34 mouse cellular contexts compared by ENCODE assay signal in the genomic region with DNA sequence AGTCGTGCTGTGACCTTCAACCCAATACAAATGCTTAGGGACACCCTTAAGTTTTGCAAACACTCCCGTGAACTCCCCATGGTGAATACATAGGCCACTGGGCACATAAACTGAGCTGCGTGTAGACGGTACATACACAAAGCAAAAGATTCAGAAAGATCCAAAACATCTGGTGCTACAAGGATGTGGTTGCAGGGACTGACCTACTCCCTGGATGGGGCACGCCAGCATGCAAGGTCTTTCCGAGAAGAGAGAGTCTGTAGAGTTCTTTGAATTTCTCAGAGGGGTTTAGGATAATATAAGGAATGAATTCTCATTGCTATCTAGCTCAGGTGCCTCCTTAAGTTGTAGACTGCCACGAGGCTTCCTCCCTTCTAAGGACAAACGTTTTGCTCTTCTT. TPM values are rescaled to one million over a fixed set of nuclear protein-coding genes. Genes with fewer than 3 reads are reported as not detected.
DNase-seq lines count a peak whose midpoint lies in the region; ATAC-seq lines count a peak whose summit lies in the region.
"Had no signal": no experiment of that assay in that cellular context is flagged by ENCODE, and none has a peak within 500 bp of the region (broad histone marks: within the 10 kb centered on the region; RNA-seq: fewer than 3 reads in every experiment).

No protein-coding gene starts in this region.

- no peak overlapping the region for H3K9ac ChIP-seq in intestine, embryonic 14.5 days (ENCODE audit: low read length)
- no peak overlapping the region for H3K9ac ChIP-seq in intestine, embryonic 16.5 days (ENCODE audit: low read depth, low read length)
- no peak overlapping the region for H3K9ac ChIP-seq in midbrain, embryonic 14.5 days (replicated peaks; ENCODE audit: low read length)
- H3K9ac ChIP-seq in midbrain, embryonic 15.5 days, result no peak overlapping the region
- no peak overlapping the region for H3K9ac ChIP-seq in embryonic facial prominence, embryonic 12.5 days
- H3K9ac ChIP-seq: forebrain, embryonic 13.5 days; lung, embryonic 15.5 days had no signal

- no peak for ATAC-seq in intestine, embryonic 14.5 days (replicated peaks; ENCODE audit: low FRiP score, low TSS enrichment, low read depth)
- ATAC-seq in intestine, embryonic 16.5 days, result no peak
- ATAC-seq in midbrain, embryonic 14.5 days (ENCODE audit: low FRiP score, low TSS enrichment), result no peak
- ATAC-seq in midbrain, embryonic 15.5 days (replicated peaks), result no peak
- no peak for ATAC-seq in embryonic facial prominence, embryonic 12.5 days (ENCODE audit: insufficient number of reproducible peaks, insufficient read depth, low FRiP score, low TSS enrichment)
- ATAC-seq: forebrain, embryonic 13.5 days; inflammation-experienced regulatory T-cells, adult 6 months had no signal

- peak; percentile 53 for DNase-seq in intestine, embryonic 14.5 days (ENCODE audit: low spot score)
- no peak for DNase-seq in midbrain, embryonic 14.5 days
- DNase-seq in left cerebral cortex, postnatal 25 days (ENCODE audit: low spot score in 2 of 2), result no peak
- DNase-seq: B cell, adult 2 months; cerebellum, adult 8-10 months; cerebellum, postnatal 25 days; kidney, adult 2 months; kidney, postnatal 4 days; right cerebral cortex, postnatal 14 days; thymus, postnatal 4 days had no signal

- H3K4me3 ChIP-seq in intestine, embryonic 14.5 days (ENCODE audit: low read depth, low read length), result no peak overlapping the region
- H3K4me3 ChIP-seq in intestine, embryonic 16.5 days (ENCODE audit: low read length), result no peak overlapping the region
- no peak overlapping the region for H3K4me3 ChIP-seq in midbrain, embryonic 14.5 days (replicated peaks; ENCODE audit: low read depth, low read length)
- no peak overlapping the region for H3K4me3 ChIP-seq in midbrain, embryonic 15.5 days
- H3K4me3 ChIP-seq in embryonic facial prominence, embryonic 12.5 days, result no peak overlapping the region; the same call in 1 of the 2 replicates

- H3K4me2 ChIP-seq in intestine, embryonic 14.5 days (ENCODE audit: low read length), result no peak overlapping the region
- H3K4me2 ChIP-seq in intestine, embryonic 16.5 days (ENCODE audit: low read depth, low read length), result no peak overlapping the region
- no peak overlapping the region; the same call in 1 of the 2 replicates for H3K4me2 ChIP-seq in midbrain, embryonic 14.5 days (ENCODE audit: low read length)
- no peak overlapping the region for H3K4me2 ChIP-seq in midbrain, embryonic 15.5 days
- H3K4me2 ChIP-seq in embryonic facial prominence, embryonic 12.5 days (replicated peaks), result peak overlapping the region; percentile 62; the same call in 1 of the 2 replicates

- no peaks in the 10 kb centered on the region for H3K36me3 ChIP-seq in intestine, embryonic 14.5 days (ENCODE audit: control insufficient read depth, insufficient read depth, low read length)
- no peaks in the 10 kb centered on the region for H3K36me3 ChIP-seq in intestine, embryonic 16.5 days (ENCODE audit: control insufficient read depth, insufficient read depth, low read length)
- H3K36me3 ChIP-seq in midbrain, embryonic 14.5 days (ENCODE audit: control insufficient read depth, insufficient read depth, low read length), result no peaks in the 10 kb centered on the region
- no peaks in the 10 kb centered on the region for H3K36me3 ChIP-seq in midbrain, embryonic 15.5 days (replicated peaks)
- no peaks in the 10 kb centered on the region for H3K36me3 ChIP-seq in embryonic facial prominence, embryonic 12.5 days
- H3K36me3 ChIP-seq: hindbrain, embryonic 13.5 days; limb, embryonic 13.5 days; lung, embryonic 15.5 days had no signal

- WGBS in intestine, embryonic 14.5 days, result 17% methylated on average over 8 of the region's 8 CpGs
- WGBS in intestine, embryonic 16.5 days, result 30% methylated on average over 8 of the region's 8 CpGs
- 6% methylated on average over 8 of the region's 8 CpGs for WGBS in midbrain, embryonic 14.5 days
- WGBS in midbrain, embryonic 15.5 days, result 16% methylated on average over 8 of the region's 8 CpGs
- WGBS in embryonic facial prominence, embryonic 12.5 days, result 12% methylated on average over 8 of the region's 8 CpGs

- H3K27ac ChIP-seq in intestine, embryonic 14.5 days (ENCODE audit: low read depth), result no peak overlapping the region
- H3K27ac ChIP-seq in intestine, embryonic 16.5 days (ENCODE audit: low read length), result no peak overlapping the region
- 0 out of 2 replicates have a peak overlapping the region, but pooled peaks have one; percentile 37 for H3K27ac ChIP-seq in midbrain, embryonic 14.5 days (replicated peaks; ENCODE audit: low read depth, low read length)
- H3K27ac ChIP-seq in midbrain, embryonic 15.5 days, result no peak overlapping the region
- no peak overlapping the region for H3K27ac ChIP-seq in embryonic facial prominence, embryonic 12.5 days
- H3K27ac ChIP-seq: forebrain, embryonic 13.5 days; kidney, postnatal 0 days; limb, embryonic 13.5 days; lung, embryonic 15.5 days had no signal

- intact Hi-C loops in left cerebral cortex, postnatal 25 days (cut with DNase I), result no loop called here

- H3K4me1 ChIP-seq in intestine, embryonic 14.5 days (replicated peaks; ENCODE audit: control insufficient read depth, insufficient read depth, low read length), result peaks cover 24% of the 10 kb centered on the region
- peaks cover 25% of the 10 kb centered on the region for H3K4me1 ChIP-seq in intestine, embryonic 16.5 days (ENCODE audit: control insufficient read depth, insufficient read depth, low read length)
- H3K4me1 ChIP-seq in midbrain, embryonic 14.5 days (ENCODE audit: control insufficient read depth, insufficient read depth, low read length), result peaks cover 35% of the 10 kb centered on the region
- peaks cover 45% of the 10 kb centered on the region for H3K4me1 ChIP-seq in midbrain, embryonic 15.5 days
- peaks cover 39% of the 10 kb centered on the region for H3K4me1 ChIP-seq in embryonic facial prominence, embryonic 12.5 days

- H3K9me3 ChIP-seq in intestine, embryonic 14.5 days (ENCODE audit: control insufficient read depth, low read length), result no peaks in the 10 kb centered on the region
- H3K9me3 ChIP-seq in intestine, embryonic 16.5 days (ENCODE audit: control insufficient read depth, low read length), result no peaks in the 10 kb centered on the region
- no peaks in the 10 kb centered on the region for H3K9me3 ChIP-seq in midbrain, embryonic 14.5 days (ENCODE audit: control insufficient read depth, low read length)
- H3K9me3 ChIP-seq in midbrain, embryonic 15.5 days, result no peaks in the 10 kb centered on the region
- no peaks in the 10 kb centered on the region for H3K9me3 ChIP-seq in embryonic facial prominence, embryonic 12.5 days
- H3K9me3 ChIP-seq: forebrain, embryonic 13.5 days; hindbrain, embryonic 13.5 days; limb, embryonic 13.5 days; lung, embryonic 15.5 days had no signal

- H3K27me3 ChIP-seq in intestine, embryonic 14.5 days (replicated peaks; ENCODE audit: control insufficient read depth, insufficient read depth, low read length), result peaks cover 100% of the 10 kb centered on the region
- peaks cover 94% of the 10 kb centered on the region for H3K27me3 ChIP-seq in intestine, embryonic 16.5 days (replicated peaks; ENCODE audit: control insufficient read depth, insufficient read depth, low read length)
- H3K27me3 ChIP-seq in midbrain, embryonic 14.5 days (ENCODE audit: control insufficient read depth, insufficient read depth, low read length), result peaks cover 93% of the 10 kb centered on the region
- peaks cover 79% of the 10 kb centered on the region for H3K27me3 ChIP-seq in midbrain, embryonic 15.5 days (replicated peaks)
- peaks cover 99% of the 10 kb centered on the region for H3K27me3 ChIP-seq in embryonic facial prominence, embryonic 12.5 days
- H3K27me3 ChIP-seq: Patski had no signal

RNA-seq across cellular contexts. Expression of gene Gata2, which starts 0.9 kb away (rescaled TPM):
- polyA plus RNA-seq in intestine, embryonic 14.5 days (2014; fragmentation: Nextera tagmentation; extraction: Ambion mirVana), result 3.7 and 4.7 TPM in 2 replicates
- polyA plus RNA-seq in intestine, embryonic 16.5 days (2015; fragmentation: Nextera tagmentation; extraction: Ambion mirVana), result 4.2 and 4.7 TPM in 2 replicates
- 15.4 and 23.0 TPM in 2 replicates for polyA plus RNA-seq in midbrain, embryonic 14.5 days (2014; fragmentation: Nextera tagmentation; extraction: Ambion mirVana)
- 20.7 and 20.9 TPM in 2 replicates for polyA plus RNA-seq in midbrain, embryonic 15.5 days (2015; fragmentation: Nextera tagmentation; extraction: Ambion mirVana)
- 40.3 and 50.4 TPM in 2 replicates for polyA plus RNA-seq in embryonic facial prominence, embryonic 12.5 days (2016; fragmentation: Nextera tagmentation; extraction: Ambion mirVana)
- 1 to 10 TPM; 4.8 to 5.9 TPM for total RNA-seq in left cerebral cortex, postnatal 25 days (2021)
- polyA plus RNA-seq: inflammation-experienced regulatory T-cells, adult 6 months had no signal

RNA-seq across cellular contexts. Expression of gene Dnajb8, which starts 29.3 kb away (rescaled TPM):
- not detected in 2 replicates for polyA plus RNA-seq in intestine, embryonic 14.5 days (2014; fragmentation: Nextera tagmentation; extraction: Ambion mirVana)
- not detected in 2 replicates for polyA plus RNA-seq in intestine, embryonic 16.5 days (2015; fragmentation: Nextera tagmentation; extraction: Ambion mirVana)
- polyA plus RNA-seq in midbrain, embryonic 14.5 days (2014; fragmentation: Nextera tagmentation; extraction: Ambion mirVana), result not detected in 2 replicates
- polyA plus RNA-seq in midbrain, embryonic 15.5 days (2015; fragmentation: Nextera tagmentation; extraction: Ambion mirVana), result not detected in 2 replicates
- not detected in 2 replicates for polyA plus RNA-seq in embryonic facial prominence, embryonic 12.5 days (2016; fragmentation: Nextera tagmentation; extraction: Ambion mirVana)
- total RNA-seq in left cerebral cortex, postnatal 25 days (2021), result not detected
- total RNA-seq: adrenal gland, postnatal 10 days; gastrocnemius, postnatal 10 days; heart, postnatal 14 days; layer of hippocampus, adult 8-10 months; layer of hippocampus, postnatal 25 days; left cerebral cortex, postnatal 10 days; megakaryocyte, adult 5-6 weeks had no signal
- polyA plus RNA-seq: forebrain, embryonic 13.5 days; heart, embryonic 14.5 days; hindbrain, embryonic 13.5 days; inflammation-experienced regulatory T-cells, adult 6 months; kidney, adult 2 months; kidney, postnatal 0 days; limb, embryonic 13.5 days; liver, embryonic 11.5 days; liver, embryonic 16.5 days; lung, embryonic 15.5 days; neural tube, embryonic 14.5 days; Patski; small intestine, adult 2 months; stomach, embryonic 14.5 days; thymus, postnatal 0 days had no signal
